Mouse (Mus musculus): ENCODE measurements around the gene Hnf1b. TPM values are rescaled to one million over a fixed set of nuclear protein-coding genes. Genes with fewer than 3 reads are reported as not detected.

Gene Hnf1b
- polyA plus RNA-seq, 1 experiment from 2014 or later, result not detected

- Histone ChIP-seq H3K36me3 (ENCODE audit: control insufficient read depth, insufficient read depth, low read length) (no peaks in the 10 kb centered on the region), H3K4me1 (replicated peaks; ENCODE audit: control insufficient read depth, insufficient read depth, low read length) (0 out of 2 replicates have a peak, but pooled peaks cover 2% of the 10 kb centered on the region), H3K4me3 (ENCODE audit: low read depth, low read length) (no peak overlapping the region), H3K9me3 (ENCODE audit: control insufficient read depth, low read length) (no peaks in the 10 kb centered on the region), H3K9ac (ENCODE audit: low read length) (no peak overlapping the region), H3K4me2 (ENCODE audit: low read depth, low read length, severe bottlenecking) (no peak overlapping the region), H3K27me3 (ENCODE audit: control insufficient read depth, insufficient read depth, low read length) (no peaks in the 10 kb centered on the region), H3K27ac (ENCODE audit: low read depth, low read length) (no peak overlapping the region)
- WGBS, result 16% methylated on average over 9 of the region's 9 CpGs
- no peak for ATAC-seq (replicated peaks; ENCODE audit: low FRiP score)
- no peak for DNase-seq (ENCODE audit: low spot score)
Observed at GRCm38 (mm10) chr11:83865286-83865685, 15.4 kb downstream of the Hnf1b start.

DNA sequence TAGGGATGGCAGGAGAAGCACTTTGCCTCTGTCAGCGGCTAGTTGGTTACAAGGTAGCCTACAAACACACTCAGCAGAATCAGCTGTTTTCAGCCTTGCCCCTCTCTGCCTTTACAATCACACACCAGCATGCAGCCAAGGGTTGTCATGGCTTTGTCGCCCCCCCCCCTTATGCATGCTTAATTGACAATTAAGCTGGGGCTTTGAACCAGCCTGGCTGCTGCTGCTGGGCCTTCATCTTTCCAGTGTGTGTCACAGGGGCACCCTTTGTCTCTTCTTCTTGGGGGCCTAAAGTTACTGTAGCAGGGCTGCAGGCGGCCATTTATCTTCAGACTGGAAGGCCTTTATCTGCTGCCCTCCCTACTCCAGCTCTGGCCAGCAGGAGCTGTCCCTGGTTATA, 17.7 kb downstream of the Hnf1b start:
- no peaks in the 10 kb centered on the region for H3K9me3 ChIP-seq (ENCODE audit: control insufficient read depth, low read length)
- no peaks in the 10 kb centered on the region for H3K27me3 ChIP-seq (ENCODE audit: control insufficient read depth, insufficient read depth, low read length)
- H3K36me3 ChIP-seq (ENCODE audit: control insufficient read depth, insufficient read depth, low read length), result no peaks in the 10 kb centered on the region
- WGBS, result 26% methylated on average over 3 of the region's 3 CpGs
- H3K27ac ChIP-seq (ENCODE audit: low read depth, low read length), result no peak overlapping the region
- H3K4me1 ChIP-seq (replicated peaks; ENCODE audit: control insufficient read depth, insufficient read depth, low read length), result 0 out of 2 replicates have a peak, but pooled peaks cover 2% of the 10 kb centered on the region
- ATAC-seq (replicated peaks; ENCODE audit: low FRiP score) (no peak), DNase-seq (ENCODE audit: low spot score) (peak; percentile 58)
- H3K4me2 ChIP-seq (ENCODE audit: low read depth, low read length, severe bottlenecking), result no peak overlapping the region
- no peak overlapping the region for H3K4me3 ChIP-seq (ENCODE audit: low read depth, low read length)
- no peak overlapping the region for H3K9ac ChIP-seq (ENCODE audit: low read length)

- DNase-seq (ENCODE audit: low spot score) (no peak), ATAC-seq (replicated peaks; ENCODE audit: low FRiP score) (no peak)
- Histone ChIP-seq H3K27ac (ENCODE audit: low read depth, low read length) (no peak overlapping the region), H3K36me3 (ENCODE audit: control insufficient read depth, insufficient read depth, low read length) (no peaks in the 10 kb centered on the region), H3K9me3 (ENCODE audit: control insufficient read depth, low read length) (no peaks in the 10 kb centered on the region), H3K4me2 (ENCODE audit: low read depth, low read length, severe bottlenecking) (no peak overlapping the region), H3K9ac (ENCODE audit: low read length) (no peak overlapping the region), H3K27me3 (ENCODE audit: control insufficient read depth, insufficient read depth, low read length) (no peaks in the 10 kb centered on the region), H3K4me3 (ENCODE audit: low read depth, low read length) (no peak overlapping the region), H3K4me1 (replicated peaks; ENCODE audit: control insufficient read depth, insufficient read depth, low read length) (0 out of 2 replicates have a peak, but pooled peaks cover 2% of the 10 kb centered on the region)
- 9% methylated on average over 1 of the region's 1 CpGs for WGBS
Observed at GRCm38 (mm10) chr11:83869147-83869546, 19.3 kb downstream of the Hnf1b start.

DNA sequence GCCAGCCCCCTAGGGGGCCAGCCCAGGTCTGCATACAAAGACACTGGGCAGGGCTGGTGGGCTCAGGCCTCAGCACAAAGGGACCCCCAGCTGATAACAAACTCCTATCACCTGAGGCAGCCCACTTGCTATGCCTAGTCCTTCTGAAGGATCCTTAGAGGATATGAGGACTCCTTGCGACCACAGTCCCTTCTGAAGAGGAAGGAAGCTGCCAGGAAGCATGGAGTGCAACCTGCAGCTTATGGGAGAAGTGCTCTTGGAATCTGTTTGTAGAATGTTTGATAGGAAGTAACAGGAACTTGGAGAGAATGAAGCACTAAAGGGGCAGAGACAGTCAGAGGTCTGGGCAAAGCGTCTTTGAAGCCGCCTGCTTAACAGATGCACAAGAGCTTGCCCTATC, 19.8 kb downstream of the Hnf1b start:
- DNase-seq (ENCODE audit: low spot score), result no peak
- Histone ChIP-seq H3K9ac (ENCODE audit: low read length) (no peak overlapping the region), H3K4me1 (replicated peaks; ENCODE audit: control insufficient read depth, insufficient read depth, low read length) (0 out of 2 replicates have a peak, but pooled peaks cover 2% of the 10 kb centered on the region), H3K27me3 (ENCODE audit: control insufficient read depth, insufficient read depth, low read length) (no peaks in the 10 kb centered on the region), H3K9me3 (ENCODE audit: control insufficient read depth, low read length) (no peaks in the 10 kb centered on the region), H3K4me3 (ENCODE audit: low read depth, low read length) (no peak overlapping the region), H3K4me2 (ENCODE audit: low read depth, low read length, severe bottlenecking) (no peak overlapping the region), H3K36me3 (ENCODE audit: control insufficient read depth, insufficient read depth, low read length) (no peaks in the 10 kb centered on the region), H3K27ac (ENCODE audit: low read depth, low read length) (no peak overlapping the region)
- ATAC-seq (replicated peaks; ENCODE audit: low FRiP score), result no peak
- 33% methylated on average over 3 of the region's 3 CpGs for WGBS

DNA sequence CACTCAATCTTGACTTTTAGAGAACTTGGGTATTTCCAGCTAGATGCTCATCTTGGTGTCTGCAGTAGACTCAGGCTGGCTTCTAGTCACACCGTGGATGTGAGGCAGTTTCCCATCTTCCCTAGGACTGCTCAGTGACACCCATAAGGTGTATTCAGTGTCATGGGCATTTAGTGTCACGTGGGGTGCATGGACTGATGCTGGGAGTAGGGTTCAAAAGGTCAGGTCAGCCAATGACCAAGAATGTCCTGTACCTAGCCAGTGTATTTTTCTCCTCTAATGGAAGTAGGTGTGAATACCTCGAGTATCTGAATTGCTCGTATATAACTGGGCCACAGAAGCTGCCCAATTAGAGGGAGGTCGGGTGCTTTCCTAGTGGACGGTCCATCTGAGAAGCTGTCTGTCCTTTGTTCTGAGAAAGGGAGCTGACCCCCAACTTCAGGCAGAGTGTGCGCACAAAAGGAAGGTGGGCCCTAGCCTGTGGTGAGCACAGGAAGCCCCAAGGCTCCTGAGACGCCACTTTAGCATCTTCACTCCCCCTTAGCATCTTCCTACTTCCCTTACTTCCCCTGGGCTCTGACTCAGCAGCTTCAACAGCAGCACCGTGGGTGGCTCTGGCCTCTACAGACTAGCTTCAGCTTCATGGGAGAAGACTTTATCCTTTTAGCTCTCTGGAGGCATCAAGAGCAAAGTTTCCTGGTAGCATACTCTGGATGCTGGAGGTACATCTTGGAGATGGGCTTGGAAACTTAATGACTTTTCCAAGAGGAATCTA, 22.1 kb downstream of the Hnf1b start:
- H3K9me3 ChIP-seq (ENCODE audit: control insufficient read depth, low read length), result no peaks in the 10 kb centered on the region
- no peak overlapping the region for H3K4me2 ChIP-seq (ENCODE audit: low read depth, low read length, severe bottlenecking)
- 81% methylated on average over 9 of the region's 9 CpGs for WGBS
- no peak overlapping the region for H3K4me3 ChIP-seq (ENCODE audit: low read depth, low read length)
- H3K4me1 ChIP-seq (replicated peaks; ENCODE audit: control insufficient read depth, insufficient read depth, low read length), result no peaks in the 10 kb centered on the region
- H3K27ac ChIP-seq (ENCODE audit: low read depth, low read length), result no peak overlapping the region
- DNase-seq (ENCODE audit: low spot score) (no peak), ATAC-seq (replicated peaks; ENCODE audit: low FRiP score) (no peak)
- no peak overlapping the region for H3K9ac ChIP-seq (ENCODE audit: low read length)
- H3K27me3 ChIP-seq (ENCODE audit: control insufficient read depth, insufficient read depth, low read length), result no peaks in the 10 kb centered on the region
- no peaks in the 10 kb centered on the region for H3K36me3 ChIP-seq (ENCODE audit: control insufficient read depth, insufficient read depth, low read length)

GRCm38 (mm10) chr11:83873509-83873908, 23.6 kb downstream of the Hnf1b start:
- Histone ChIP-seq H3K4me2 (ENCODE audit: low read depth, low read length, severe bottlenecking) (no peak overlapping the region), H3K9me3 (ENCODE audit: control insufficient read depth, low read length) (no peaks in the 10 kb centered on the region), H3K4me3 (ENCODE audit: low read depth, low read length) (no peak overlapping the region), H3K9ac (ENCODE audit: low read length) (no peak overlapping the region), H3K27ac (ENCODE audit: low read depth, low read length) (no peak overlapping the region), H3K36me3 (ENCODE audit: control insufficient read depth, insufficient read depth, low read length) (no peaks in the 10 kb centered on the region), H3K27me3 (ENCODE audit: control insufficient read depth, insufficient read depth, low read length) (no peaks in the 10 kb centered on the region), H3K4me1 (replicated peaks; ENCODE audit: control insufficient read depth, insufficient read depth, low read length) (no peaks in the 10 kb centered on the region)
- no peak for DNase-seq (ENCODE audit: low spot score)
- 89% methylated on average over 9 of the region's 9 CpGs for WGBS
- no peak for ATAC-seq (replicated peaks; ENCODE audit: low FRiP score)

DNA sequence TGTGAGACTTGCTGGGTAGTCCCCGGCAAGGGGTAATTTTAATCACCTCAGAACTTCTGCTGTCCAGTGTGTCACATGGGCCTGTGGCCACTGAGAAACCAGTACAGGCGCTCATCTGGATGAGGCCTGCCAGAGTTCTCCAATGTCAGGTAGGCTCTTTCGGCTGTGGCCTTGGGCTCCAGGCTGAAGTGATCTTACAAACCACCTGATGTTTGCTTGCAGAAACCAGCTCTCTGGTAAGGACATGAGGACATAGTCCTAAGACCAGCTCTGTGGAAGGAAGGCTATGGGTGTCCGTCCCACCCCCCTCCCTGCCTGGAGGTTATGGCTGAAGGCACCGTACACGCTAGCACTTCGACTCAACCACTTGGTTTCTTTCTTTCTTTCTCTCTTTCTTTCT, 26.8 kb downstream of the Hnf1b start:
- H3K36me3 ChIP-seq (ENCODE audit: control insufficient read depth, insufficient read depth, low read length), result no peaks in the 10 kb centered on the region
- H3K27me3 ChIP-seq (ENCODE audit: control insufficient read depth, insufficient read depth, low read length), result no peaks in the 10 kb centered on the region
- H3K9ac ChIP-seq (ENCODE audit: low read length), result no peak overlapping the region
- H3K4me1 ChIP-seq (replicated peaks; ENCODE audit: control insufficient read depth, insufficient read depth, low read length), result no peaks in the 10 kb centered on the region
- no peak overlapping the region for H3K4me2 ChIP-seq (ENCODE audit: low read depth, low read length, severe bottlenecking)
- no peak overlapping the region for H3K4me3 ChIP-seq (ENCODE audit: low read depth, low read length)
- WGBS, result 87% methylated on average over 7 of the region's 7 CpGs
- DNase-seq (ENCODE audit: low spot score) (no peak), ATAC-seq (replicated peaks; ENCODE audit: low FRiP score) (no peak)
- H3K9me3 ChIP-seq (ENCODE audit: control insufficient read depth, low read length), result no peaks in the 10 kb centered on the region
- no peak overlapping the region for H3K27ac ChIP-seq (ENCODE audit: low read depth, low read length)

DNA sequence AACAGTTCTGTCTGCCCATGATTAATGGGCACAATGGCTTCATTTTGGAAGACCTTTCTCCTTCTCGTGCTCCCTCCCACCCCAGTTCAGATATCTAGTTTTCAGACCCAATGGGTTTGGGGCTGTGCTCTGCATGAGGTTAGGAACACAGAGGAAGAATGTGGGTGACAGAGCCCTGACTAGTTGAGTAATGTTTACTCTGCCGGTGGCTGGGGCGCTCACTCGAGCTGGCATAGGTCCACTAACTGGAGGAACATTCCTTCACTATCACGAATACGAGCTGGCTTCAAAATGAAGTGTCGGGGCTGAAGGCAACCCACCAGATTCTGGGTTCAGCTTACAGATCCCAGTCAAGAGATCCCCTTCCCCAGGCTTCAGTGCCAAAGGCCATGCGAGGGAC, 27.9 kb downstream of the Hnf1b start:
- Histone ChIP-seq H3K27ac (ENCODE audit: low read depth, low read length) (no peak overlapping the region), H3K4me3 (ENCODE audit: low read depth, low read length) (no peak overlapping the region), H3K4me2 (ENCODE audit: low read depth, low read length, severe bottlenecking) (no peak overlapping the region), H3K4me1 (replicated peaks; ENCODE audit: control insufficient read depth, insufficient read depth, low read length) (0 out of 2 replicates have a peak, but pooled peaks cover 1% of the 10 kb centered on the region), H3K36me3 (ENCODE audit: control insufficient read depth, insufficient read depth, low read length) (no peaks in the 10 kb centered on the region), H3K9ac (ENCODE audit: low read length) (no peak overlapping the region), H3K27me3 (ENCODE audit: control insufficient read depth, insufficient read depth, low read length) (no peaks in the 10 kb centered on the region), H3K9me3 (ENCODE audit: control insufficient read depth, low read length) (no peaks in the 10 kb centered on the region)
- no peak for ATAC-seq (replicated peaks; ENCODE audit: low FRiP score)
- DNase-seq (ENCODE audit: low spot score), result no peak
- 88% methylated on average over 8 of the region's 8 CpGs for WGBS

DNA sequence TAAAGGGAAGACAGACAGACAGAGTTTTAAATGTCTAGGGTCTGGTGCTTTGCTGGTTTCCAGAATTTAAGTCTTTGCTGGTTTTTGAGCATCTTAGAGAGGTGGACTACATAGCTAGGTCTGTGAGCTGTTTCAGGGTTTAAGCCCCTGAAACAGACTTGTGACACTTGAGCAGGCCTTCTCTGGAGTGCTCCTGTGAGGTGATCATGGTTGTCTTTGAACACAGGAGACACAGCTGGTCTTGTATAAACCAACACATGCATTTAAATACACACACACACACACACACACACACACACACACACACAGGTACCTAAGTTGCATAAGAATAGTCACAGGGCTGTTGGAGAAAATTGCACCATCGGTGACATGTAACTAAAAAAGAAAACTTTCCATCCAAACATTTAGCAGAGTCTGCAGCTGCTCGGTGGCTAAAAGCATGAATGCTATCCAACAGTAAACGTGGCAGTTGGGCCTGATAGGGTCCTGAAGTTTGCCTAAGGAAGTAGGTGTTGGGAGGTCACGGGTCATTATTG, 28.6 kb downstream of the Hnf1b start:
- Histone ChIP-seq H3K9ac (ENCODE audit: low read length) (no peak overlapping the region), H3K36me3 (ENCODE audit: control insufficient read depth, insufficient read depth, low read length) (no peaks in the 10 kb centered on the region), H3K4me2 (ENCODE audit: low read depth, low read length, severe bottlenecking) (no peak overlapping the region), H3K9me3 (ENCODE audit: control insufficient read depth, low read length) (no peaks in the 10 kb centered on the region), H3K27ac (ENCODE audit: low read depth, low read length) (no peak overlapping the region), H3K4me3 (ENCODE audit: low read depth, low read length) (no peak overlapping the region), H3K27me3 (ENCODE audit: control insufficient read depth, insufficient read depth, low read length) (no peaks in the 10 kb centered on the region), H3K4me1 (replicated peaks; ENCODE audit: control insufficient read depth, insufficient read depth, low read length) (0 out of 2 replicates have a peak, but pooled peaks cover 1% of the 10 kb centered on the region)
- WGBS, result 79% methylated on average over 4 of the region's 4 CpGs
- DNase-seq (ENCODE audit: low spot score), result no peak
- ATAC-seq (replicated peaks; ENCODE audit: low FRiP score), result no peak

All from forebrain, embryonic 11.5 days (tissue).